Mouse (Mus musculus) testis, adult 2 months (tissue): ENCODE results near the gene Rgs10. TPM values are rescaled to one million over a fixed set of nuclear protein-coding genes. Genes with fewer than 3 reads are reported as not detected.

Source experiments
- H3K27ac ChIP-seq: fragments of 200-500 bp; 2 replicates; pipeline ENCODE4 v1.5.1; 2012; ENCODE audit warnings: low read depth, low read length; ENCODE audit not compliant: control insufficient read depth, insufficient read depth
- H3K27me3 ChIP-seq: fragments of 200-500 bp; 2 replicates; pipeline ENCODE4 v1.6.1; 2012; ENCODE audit warnings: mild to moderate bottlenecking, low read length, moderate library complexity; ENCODE audit not compliant: control insufficient read depth, insufficient read depth
- H3K36me3 ChIP-seq: fragments of 200-500 bp; 2 replicates; pipeline ENCODE4 v1.6.1; 2012; ENCODE audit warnings: mild to moderate bottlenecking, low read length; ENCODE audit not compliant: control insufficient read depth, insufficient read depth
- H3K4me1 ChIP-seq: fragments of 200-500 bp; 2 replicates; pipeline ENCODE4 v1.6.1; 2012; ENCODE audit warnings: low read length; ENCODE audit not compliant: control insufficient read depth, insufficient read depth
- H3K4me3 ChIP-seq: fragments of 200-500 bp; 2 replicates; pipeline ENCODE4 v1.5.1; 2012; ENCODE audit warnings: low read depth, mild to moderate bottlenecking, low read length, moderate library complexity, mixed read lengths; ENCODE audit not compliant: control insufficient read depth
- CTCF ChIP-seq: fragments of 200-500 bp; IDR thresholded peaks from 2 replicates; pipeline ENCODE4 v1.5.1; 2012; ENCODE audit warnings: low read depth, mild to moderate bottlenecking, inconsistent platforms, low read length, moderate library complexity; ENCODE audit not compliant: control insufficient read depth, insufficient read depth, insufficient replicate concordance
- POLR2A ChIP-seq: fragments of 200-500 bp; IDR thresholded peaks from 2 replicates; pipeline ENCODE4 v1.6.1; 2012; ENCODE audit warnings: low read depth, mild to moderate bottlenecking, inconsistent platforms, low read length, moderate library complexity; ENCODE audit not compliant: control insufficient read depth
- polyA plus RNA-seq: library from polyadenylated mRNA; depleted of rRNA; stranded (reverse); fragments of >200 nt; gene quantifications from 2 replicates; pipeline ENCODE4 v1.2.3, GENCODE M21; 2012

The Rgs10 gene
- polyA plus RNA-seq, 1 experiment: 50.4 TPM

DNA sequence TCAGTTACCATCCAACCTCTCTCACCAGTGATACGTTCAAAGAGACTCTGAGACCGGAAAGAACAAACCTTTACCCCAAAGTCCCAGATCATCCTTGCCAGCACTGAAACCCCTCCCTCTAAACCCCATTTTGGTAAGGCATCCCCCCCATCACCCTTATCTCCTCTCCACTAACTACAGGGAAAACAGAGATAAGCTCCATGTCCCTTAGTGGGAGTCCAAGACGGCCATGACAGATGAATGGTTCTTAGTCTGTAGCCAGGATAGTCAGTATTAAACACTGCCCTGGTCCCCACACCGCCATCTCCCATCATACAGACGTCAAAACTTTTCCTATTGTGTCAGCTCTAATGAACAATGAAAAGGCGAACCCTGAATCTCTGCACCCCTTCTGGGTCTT, 14.6 kb downstream of the Rgs10 start:
- Histone ChIP-seq H3K4me3 (no peak overlapping the region), H3K27me3 (no peaks in the 10 kb centered on the region), H3K4me1 (no peaks in the 10 kb centered on the region), H3K27ac (no peak overlapping the region), H3K36me3 (no peaks in the 10 kb centered on the region)
- TF ChIP-seq CTCF: no peak
- no peak for TF ChIP-seq POLR2A

DNA sequence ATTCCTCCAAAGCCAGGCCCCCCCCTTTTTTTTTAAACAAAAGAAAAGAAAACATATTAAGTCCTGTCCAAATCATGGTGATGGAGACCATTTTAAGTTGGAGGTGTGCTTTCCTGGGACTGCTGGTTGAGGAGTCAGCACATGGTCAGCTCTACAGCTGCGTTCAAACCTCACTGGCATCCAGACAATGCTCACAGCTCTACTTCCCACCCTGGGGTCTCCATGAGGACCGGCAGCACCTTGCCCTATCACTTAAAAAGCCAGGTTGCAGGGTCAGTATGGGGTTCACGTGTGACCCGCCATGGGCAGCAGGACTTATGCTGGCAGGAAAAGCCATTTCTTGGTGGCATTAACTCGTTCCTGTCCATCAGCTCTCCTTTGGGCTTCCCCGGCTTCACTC, 15.0 kb downstream of the Rgs10 start:
- Histone ChIP-seq H3K4me3 (no peak overlapping the region), H3K27me3 (no peaks in the 10 kb centered on the region), H3K4me1 (no peaks in the 10 kb centered on the region), H3K36me3 (no peaks in the 10 kb centered on the region), H3K27ac (no peak overlapping the region)
- no peak for TF ChIP-seq CTCF
- no peak for TF ChIP-seq POLR2A

DNA sequence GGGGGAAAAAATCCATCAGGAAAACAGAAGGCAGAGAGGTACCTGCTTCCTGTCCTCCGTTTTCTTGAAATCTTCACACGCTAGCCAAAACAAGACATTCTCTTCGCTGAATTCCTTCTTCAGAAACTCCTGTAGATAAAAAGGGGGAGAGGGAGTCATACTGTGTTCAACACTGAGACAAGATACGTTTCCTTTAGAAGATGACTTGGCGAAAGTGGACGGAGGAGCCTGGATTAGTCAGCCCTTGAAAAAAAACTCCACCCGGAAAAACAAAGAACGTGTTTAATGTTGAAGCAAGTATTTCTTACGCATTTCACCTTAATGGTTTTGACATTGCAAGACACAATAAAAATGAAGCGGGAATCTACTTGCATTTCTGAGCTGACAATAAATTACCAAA, 15.4 kb downstream of the Rgs10 start:
- no peaks in the 10 kb centered on the region for H3K4me1 ChIP-seq
- no peak overlapping the region for H3K4me3 ChIP-seq
- H3K27ac ChIP-seq: no peak overlapping the region
- H3K27me3 ChIP-seq: no peaks in the 10 kb centered on the region
- no peaks in the 10 kb centered on the region for H3K36me3 ChIP-seq
- TF ChIP-seq POLR2A (no peak), CTCF (no peak)

DNA sequence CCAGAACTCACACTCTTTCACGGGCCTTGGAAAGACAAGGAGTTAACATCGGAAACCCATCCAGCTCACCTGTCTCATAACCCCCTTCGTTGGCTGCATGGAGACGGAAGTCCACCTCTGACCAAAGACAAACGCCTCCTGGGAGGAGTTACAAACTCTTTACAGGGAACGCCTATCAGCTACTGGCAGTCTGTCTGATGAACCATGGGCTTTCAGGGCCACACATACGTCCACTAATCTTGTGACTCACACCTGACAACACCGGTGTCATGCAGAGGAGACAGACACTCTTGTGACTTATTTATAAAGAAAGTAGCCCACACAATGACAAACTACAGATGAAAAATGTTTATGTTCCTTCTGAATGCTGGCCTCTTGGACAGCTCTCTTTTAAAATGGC, 16.0 kb downstream of the Rgs10 start:
- H3K36me3 ChIP-seq: no peaks in the 10 kb centered on the region
- no peaks in the 10 kb centered on the region for H3K4me1 ChIP-seq
- H3K27ac ChIP-seq: no peak overlapping the region
- no peaks in the 10 kb centered on the region for H3K27me3 ChIP-seq
- TF ChIP-seq CTCF (no peak), POLR2A (no peak)
- H3K4me3 ChIP-seq: no peak overlapping the region

DNA sequence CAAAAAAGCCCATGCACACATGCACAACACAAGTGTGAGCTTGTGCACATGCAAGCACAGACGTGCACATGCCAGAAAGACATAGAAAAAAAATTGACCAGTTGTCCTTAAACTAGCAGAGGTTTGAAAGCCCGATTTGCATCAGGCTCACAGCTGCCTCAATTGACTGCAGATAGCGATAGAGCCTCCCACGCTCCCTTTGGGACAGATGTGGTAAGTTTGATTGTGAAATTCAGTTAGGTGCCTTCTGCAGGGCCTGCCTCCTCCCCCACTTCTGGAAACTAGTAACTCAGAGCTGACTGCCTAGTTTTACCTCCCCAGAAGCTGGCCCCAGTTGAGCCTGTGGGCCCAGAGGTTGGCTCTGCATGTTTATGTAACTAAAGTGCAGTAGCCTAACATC, 19.9 kb downstream of the Rgs10 start:
- no peak overlapping the region for H3K4me3 ChIP-seq
- no peaks in the 10 kb centered on the region; the same call in 1 of the 2 replicates for H3K4me1 ChIP-seq
- TF ChIP-seq CTCF (no peak), POLR2A (no peak)
- H3K36me3 ChIP-seq: no peaks in the 10 kb centered on the region
- H3K27ac ChIP-seq: no peak overlapping the region
- no peaks in the 10 kb centered on the region for H3K27me3 ChIP-seq

DNA sequence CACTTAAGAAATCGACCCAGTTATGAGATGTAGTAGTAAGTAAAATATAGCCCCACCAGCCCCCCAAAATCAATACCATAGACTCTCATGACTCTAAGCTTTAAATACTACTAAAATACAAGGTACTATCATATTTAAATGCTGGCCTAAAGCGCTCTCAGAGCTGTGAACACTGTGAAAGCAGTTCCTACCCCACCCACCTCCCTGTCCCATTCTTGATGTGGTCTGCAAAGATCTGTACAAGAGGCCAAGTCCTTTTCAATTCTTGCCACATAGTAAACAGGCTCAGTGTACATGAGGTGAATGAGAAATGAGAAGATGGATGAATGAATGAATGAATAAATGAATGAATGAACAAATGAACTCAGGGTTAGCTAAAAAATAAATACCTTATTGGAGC, 21.5 kb downstream of the Rgs10 start:
- peaks cover 8% of the 10 kb centered on the region for H3K4me1 ChIP-seq
- no peaks in the 10 kb centered on the region for H3K36me3 ChIP-seq
- H3K4me3 ChIP-seq: no peak overlapping the region
- no peak overlapping the region for H3K27ac ChIP-seq
- TF ChIP-seq POLR2A (no peak), CTCF (no peak)
- H3K27me3 ChIP-seq: no peaks in the 10 kb centered on the region

DNA sequence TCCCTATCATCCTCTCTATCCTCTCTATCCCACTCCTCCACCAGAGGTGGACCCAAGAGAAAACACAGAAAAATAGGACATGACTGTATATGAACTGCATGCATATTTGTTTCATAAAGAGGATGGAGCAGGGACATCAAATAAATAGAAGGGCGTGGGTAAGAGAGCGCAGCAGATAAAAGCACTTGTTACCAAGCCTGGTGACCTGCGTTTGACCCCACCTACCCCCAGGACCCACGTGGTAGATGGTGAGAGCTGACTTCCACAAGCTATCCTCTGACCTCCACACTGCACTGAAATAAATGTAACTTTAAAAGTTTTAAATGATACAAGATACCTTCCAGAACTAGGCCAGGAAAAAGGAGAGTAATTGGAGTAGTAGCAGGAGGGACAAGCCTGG, 24.8 kb downstream of the Rgs10 start:
- Histone ChIP-seq H3K27ac (no peak overlapping the region), H3K27me3 (no peaks in the 10 kb centered on the region), H3K4me1 (peaks cover 8% of the 10 kb centered on the region), H3K36me3 (no peaks in the 10 kb centered on the region), H3K4me3 (no peak overlapping the region)
- TF ChIP-seq CTCF: no peak
- no peak for TF ChIP-seq POLR2A

DNA sequence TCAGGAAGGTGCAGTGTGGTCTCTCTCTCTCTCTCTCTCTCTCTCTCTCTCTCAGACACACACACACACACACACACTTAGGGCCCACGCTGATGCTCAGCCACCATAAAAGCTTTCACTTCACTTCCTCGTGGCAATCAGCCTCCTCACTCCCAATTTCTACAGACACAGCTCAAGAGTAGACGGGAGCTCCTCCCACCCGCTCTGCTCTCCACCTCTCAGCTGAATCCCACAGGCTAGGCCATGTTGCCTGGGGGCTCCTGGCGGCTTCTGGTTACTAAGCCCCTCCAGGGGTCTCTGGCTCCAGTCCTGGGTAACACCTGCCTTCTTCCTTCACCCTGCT, 25.6 kb downstream of the Rgs10 start:
- Histone ChIP-seq H3K27me3 (no peaks in the 10 kb centered on the region), H3K4me1 (peaks cover 11% of the 10 kb centered on the region), H3K36me3 (no peaks in the 10 kb centered on the region), H3K27ac (peak overlapping the region; percentile 6; the same call in 1 of the 2 replicates), H3K4me3 (peak overlapping the region; percentile 48)
- TF ChIP-seq POLR2A: no peak
- TF ChIP-seq CTCF: no peak
